Mouse (Mus musculus) liver, embryonic 14.5 days (tissue): ENCODE measurements at regions not wholly inside any gene's neighbourhood (a gene's known extent, or its start where the extent isn't known, plus 50 kb on each side); places are given as distances from the start of the nearest gene placed in this dataset.
"Not testable (repeated sequence)": the region's sequence is repeated elsewhere in the genome, so short reads cannot be mapped to it uniquely, and the experiment has no call there.

Source experiments
- ATAC-seq: fragments of 200-750 bp; cut with Nextera tagmentation; 2 replicates; pipeline ENCODE4 v1.8.0; 2017; ENCODE audit warnings: moderate number of reproducible peaks, mild to moderate bottlenecking, moderate library complexity; ENCODE audit not compliant: insufficient read depth
- DNase-seq, 3 experiments: peaks; one replicate each; pipeline ENCODE4 v3.0.0-alpha.2; 2012 to 2013; ENCODE audit warnings: low read depth in 3 of 3, low spot score in 3 of 3
- H3K27ac ChIP-seq: fragments of 300-500 bp; sonication (generic); 2 replicates; pipeline ENCODE4 v1.5.1; 2014; ENCODE audit warnings: moderate library complexity, mild to moderate bottlenecking, control low read depth, inconsistent platforms
- H3K27me3 ChIP-seq: fragments of 300-500 bp; sonication (generic); 2 replicates; pipeline ENCODE4 v1.6.1; 2014; ENCODE audit warnings: mild to moderate bottlenecking, low read length, moderate library complexity; ENCODE audit not compliant: control insufficient read depth, insufficient read depth
- H3K36me3 ChIP-seq: fragments of 300-500 bp; sonication (generic); replicated peaks from 2 replicates; pipeline ENCODE4 v1.6.1; 2014; ENCODE audit warnings: low read depth; ENCODE audit not compliant: control insufficient read depth, insufficient read depth
- H3K4me1 ChIP-seq, 2 experiments: fragments of 200-500 bp in 1 of 2; fragments of 300-500 bp in 1 of 2; sonication (generic) in 1 of 2; replicated peaks; 2 replicates each; pipeline ENCODE4 v1.6.1; 2012 to 2014; ENCODE audit warnings: antibody characterized with exemption in 1 of 2, inconsistent platforms in 1 of 2, low read length in 1 of 2; ENCODE audit not compliant: control insufficient read depth in 2 of 2, insufficient read depth in 2 of 2
- H3K4me2 ChIP-seq: fragments of 300-500 bp; sonication (generic); 2 replicates; pipeline ENCODE4 v1.6.1; 2014; ENCODE audit warnings: low read depth, mild to moderate bottlenecking, control low read depth, moderate library complexity
- H3K4me3 ChIP-seq, 2 experiments: fragments of 200-500 bp in 1 of 2; fragments of 300-500 bp in 1 of 2; sonication (generic) in 1 of 2; 2 replicates each; pipeline ENCODE4 v1.5.1; 2012 to 2014; ENCODE audit warnings: low read depth in 2 of 2, low read length in 2 of 2, mild to moderate bottlenecking in 2 of 2, control low read depth in 1 of 2, inconsistent platforms in 1 of 2, moderate library complexity in 1 of 2; ENCODE audit not compliant: insufficient read depth in 1 of 2
- H3K9ac ChIP-seq: fragments of 300-500 bp; sonication (generic); replicated peaks from 2 replicates; pipeline ENCODE4 v1.6.1; 2014; ENCODE audit warnings: mild to moderate bottlenecking, control low read depth, moderate library complexity
- H3K9me3 ChIP-seq: fragments of 300-500 bp; sonication (generic); 2 replicates; pipeline ENCODE4 v1.6.1; 2016; ENCODE audit warnings: low read length, mixed read lengths; ENCODE audit not compliant: control insufficient read depth
- CTCF ChIP-seq: IDR thresholded peaks from 2 replicates; pipeline ENCODE4 v1.5.1; 2016; ENCODE audit warnings: antibody characterized with exemption, low read depth, control low read depth
- EP300 ChIP-seq: IDR thresholded peaks from 2 replicates; pipeline ENCODE4 v1.6.1; 2016; ENCODE audit warnings: antibody characterized with exemption, low read depth
- WGBS: fragments of 180-500 bp; shearing (Covaris S2); extraction: QIAGEN DNeasy Blood & Tissue Kit; methylation state at CpG from one replicate; pipeline ENCODE4 v1.1.7; 2014; ENCODE audit not compliant: insufficient replicate concordance; 5-methylcytosine and 5-hydroxymethylcytosine counted together

DNA sequence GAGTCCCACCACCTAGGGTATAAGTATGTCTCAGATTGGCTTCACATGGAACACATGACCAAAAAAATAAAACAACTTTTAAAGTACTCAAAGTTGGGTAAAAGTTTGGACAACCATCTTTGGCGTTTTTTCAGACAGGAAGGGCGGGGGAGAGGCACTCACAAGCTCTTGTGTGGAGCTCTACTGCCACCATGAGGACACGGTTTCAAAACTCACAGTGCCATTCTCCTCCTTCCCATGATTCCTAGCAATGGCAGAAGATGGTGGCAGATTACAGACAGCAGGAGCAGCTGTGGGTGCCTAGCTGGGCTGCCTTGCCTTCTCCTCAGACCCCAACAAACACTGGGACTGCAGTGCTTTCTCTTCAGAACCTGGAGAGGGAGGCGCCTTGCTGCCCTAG lies 176.7 kb upstream of the Olfr1324 start:
- not testable (repeated sequence) for H3K27me3 ChIP-seq, H3K4me1 ChIP-seq, H3K9ac ChIP-seq, H3K36me3 ChIP-seq, H3K27ac ChIP-seq, H3K9me3 ChIP-seq, DNase-seq
- peak; percentile 42; the same call in 1 of the 2 replicates for TF ChIP-seq CTCF
- H3K4me3 ChIP-seq: 0 out of 4 replicates have a peak overlapping the region, but pooled peaks of 1 of the 2 experiments have one; percentile 21
- peak overlapping the region; percentile 39; the same call in 1 of the 2 replicates for H3K4me2 ChIP-seq
- ATAC-seq: peak; percentile 52; the same call in 1 of the 2 replicates
- 25% methylated on average over 4 of the region's 4 CpGs for WGBS

DNA sequence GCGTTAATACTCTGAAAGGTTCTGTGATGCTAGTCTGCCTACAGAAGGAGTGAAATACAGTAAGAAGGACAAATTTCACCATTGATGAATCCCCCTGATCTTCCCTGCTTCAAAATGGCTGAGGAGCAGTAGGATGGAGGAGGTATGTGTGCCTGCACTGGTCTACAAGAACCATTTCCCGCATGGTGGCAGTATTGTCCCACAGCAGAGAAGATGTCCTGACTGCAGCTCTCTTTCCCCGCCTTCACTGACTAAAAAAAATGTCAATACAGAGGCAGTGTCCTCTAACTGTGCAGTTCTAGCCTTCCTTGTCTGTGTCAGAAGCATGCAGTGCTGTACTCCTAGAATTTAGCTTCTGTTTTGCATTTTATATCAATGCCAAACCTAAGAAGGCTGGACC lies 174.6 kb upstream of the Olfr1324 start:
- peak overlapping the region; percentile 16 to 61; a peak in 3 of 4 replicates for H3K4me3 ChIP-seq
- H3K27ac ChIP-seq, H3K9ac ChIP-seq, H3K36me3 ChIP-seq, H3K4me1 ChIP-seq, H3K9me3 ChIP-seq, H3K27me3 ChIP-seq: not testable (repeated sequence)
- H3K4me2 ChIP-seq: peak overlapping the region; percentile 40; the same call in 1 of the 2 replicates
- TF ChIP-seq CTCF: peak; percentile 63
- DNase-seq (peak in 1 of 3 experiments; percentile 63), ATAC-seq (peak; percentile 68; the same call in 1 of the 2 replicates)
- 57% methylated on average over 3 of the region's 3 CpGs for WGBS

DNA sequence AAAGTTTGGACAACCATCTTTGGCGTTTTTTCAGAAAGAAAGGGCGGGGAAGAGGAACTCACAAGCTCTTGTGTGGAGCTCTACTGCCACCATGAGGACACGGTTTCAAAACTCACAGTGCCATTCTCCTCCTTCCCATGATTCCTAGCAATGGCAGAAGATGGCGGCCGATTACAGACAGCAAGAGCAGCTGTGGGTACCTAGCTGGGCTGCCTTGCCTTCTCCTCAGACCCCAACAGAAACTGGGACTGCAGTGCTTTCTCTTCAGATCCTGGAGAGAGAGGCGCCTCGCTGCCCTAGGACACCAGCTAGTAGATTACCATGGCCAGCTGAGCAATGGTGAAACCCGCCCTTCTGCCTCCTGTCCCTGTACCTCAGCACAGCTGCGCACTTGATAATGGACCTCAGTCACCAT lies 174.2 kb upstream of the Olfr1324 start:
- not testable (repeated sequence) for H3K9ac ChIP-seq, DNase-seq, H3K9me3 ChIP-seq, H3K4me1 ChIP-seq, H3K27me3 ChIP-seq, H3K27ac ChIP-seq, H3K36me3 ChIP-seq, ATAC-seq
- peak; percentile 53; the same call in 1 of the 2 replicates for TF ChIP-seq CTCF
- 60% methylated on average over 9 of the region's 9 CpGs for WGBS
- H3K4me3 ChIP-seq: peak overlapping the region; percentile 16 to 61; a peak in 3 of 4 replicates
- peak overlapping the region; percentile 40; the same call in 1 of the 2 replicates for H3K4me2 ChIP-seq

DNA sequence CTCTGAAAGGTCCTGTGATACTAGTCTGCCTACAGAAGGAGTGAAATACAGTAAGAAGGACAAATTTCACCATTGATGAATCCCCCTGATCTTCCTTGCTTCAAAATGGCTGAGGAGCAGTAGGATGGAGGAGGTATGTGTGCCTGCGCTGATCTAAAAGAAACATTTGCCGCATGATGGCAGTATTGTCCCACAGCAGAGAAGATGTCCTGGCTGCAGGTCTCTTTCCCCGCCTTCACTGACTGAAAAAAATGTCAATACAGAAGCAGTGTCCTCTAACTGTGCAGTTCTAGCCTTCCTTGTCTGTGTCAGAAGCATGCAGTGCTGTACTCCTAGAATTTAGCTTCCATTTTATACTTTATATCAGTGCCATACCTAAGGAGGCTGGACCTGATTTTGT lies 172.0 kb upstream of the Olfr1324 start:
- H3K9ac ChIP-seq, H3K27ac ChIP-seq, H3K4me1 ChIP-seq, H3K9me3 ChIP-seq, H3K36me3 ChIP-seq, H3K27me3 ChIP-seq: not testable (repeated sequence)
- peak overlapping the region; percentile 8 to 49; a peak in 3 of 4 replicates for H3K4me3 ChIP-seq
- peak; percentile 62 for TF ChIP-seq CTCF
- peak overlapping the region; percentile 47; the same call in 1 of the 2 replicates for H3K4me2 ChIP-seq
- WGBS: 59% methylated on average over 3 of the region's 3 CpGs
- DNase-seq: peak in 1 of 3 experiments; percentile 64
- ATAC-seq: peak; percentile 71; the same call in 1 of the 2 replicates

DNA sequence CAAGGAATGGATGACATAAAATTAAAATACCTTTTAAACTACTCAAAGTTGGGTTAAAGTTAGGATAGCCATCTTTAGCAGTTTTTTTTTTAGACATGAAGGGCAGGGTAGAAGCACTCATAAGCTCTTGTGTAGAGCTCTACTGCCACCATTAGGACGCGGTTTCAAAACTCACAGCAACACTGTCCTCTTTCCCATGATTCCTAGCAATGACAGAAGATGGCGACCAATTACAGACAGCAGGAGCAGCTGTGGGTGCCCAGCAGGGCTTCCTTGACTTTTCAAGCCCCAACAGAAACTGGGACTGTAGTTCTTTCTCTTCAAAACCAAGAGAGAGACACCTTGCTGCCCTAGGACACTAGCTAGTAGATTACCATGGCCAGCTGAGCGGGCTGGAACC lies 171.5 kb upstream of the Olfr1324 start:
- Histone ChIP-seq H3K4me3 (peak overlapping the region; percentile 8 to 49; a peak in 3 of 4 replicates), H3K27ac (no peak overlapping the region), H3K9ac (no peak overlapping the region; the same call in 1 of the 2 replicates), H3K9me3 (no peaks in the 10 kb centered on the region), H3K4me1 (no peaks in the 10 kb centered on the region), H3K36me3 (no peaks in the 10 kb centered on the region), H3K27me3 (no peaks in the 10 kb centered on the region), H3K4me2 (peak overlapping the region; percentile 47; the same call in 1 of the 2 replicates)
- 51% methylated on average over 4 of the region's 4 CpGs for WGBS
- ATAC-seq (peak; percentile 55; the same call in 1 of the 2 replicates), DNase-seq (no peak)
- TF ChIP-seq CTCF: peak; percentile 24; the same call in 1 of the 2 replicates
- TF ChIP-seq EP300: no peak

DNA sequence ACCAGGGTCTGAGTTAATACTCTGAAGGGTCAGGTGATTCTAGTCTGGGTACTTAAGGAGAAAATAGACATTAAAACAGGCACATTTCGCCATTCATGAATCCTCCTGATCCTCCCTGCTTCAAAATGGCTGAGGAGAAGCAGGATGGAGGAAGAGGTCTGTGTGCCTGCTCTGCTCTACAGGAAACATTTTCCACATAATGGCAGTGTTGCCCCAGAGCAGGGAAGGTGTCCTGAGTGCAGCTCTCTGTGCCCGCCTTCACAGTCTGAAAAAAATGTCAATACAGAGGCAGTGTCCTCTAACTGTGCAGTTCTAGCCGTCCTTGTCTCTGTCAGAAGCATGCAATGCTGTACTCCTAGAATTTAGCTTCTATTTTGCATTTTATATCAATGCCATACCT lies 169.3 kb upstream of the Olfr1324 start:
- not testable (repeated sequence) for H3K36me3 ChIP-seq, ATAC-seq, H3K4me1 ChIP-seq, H3K27me3 ChIP-seq, H3K9ac ChIP-seq, H3K27ac ChIP-seq, H3K9me3 ChIP-seq, DNase-seq
- Histone ChIP-seq H3K4me2 (peak overlapping the region; percentile 39; the same call in 1 of the 2 replicates), H3K4me3 (peak overlapping the region in 1 of 2 experiments; percentile 18; a peak in 1 of 4 replicates)
- WGBS: 67% methylated on average over 3 of the region's 3 CpGs
